Mouse (Mus musculus) brain, embryonic 14.5 days (tissue): ENCODE data around the gene Olfr373. TPM values are rescaled to one million over a fixed set of nuclear protein-coding genes. Genes with fewer than 3 reads are reported as not detected.
A peak's percentile ranks its signal among the peaks of the same experiment; 100 is the strongest.
"Not testable (repeated sequence)": the region's sequence is repeated elsewhere in the genome, so short reads cannot be mapped to it uniquely, and the experiment has no call there.

ENCODE experiments used
- DNase-seq: peaks from one replicate; pipeline ENCODE4 v3.0.0-alpha.2; 2011; ENCODE audit warnings: low read depth
- CTCF ChIP-seq: fragments of 200-500 bp; IDR thresholded peaks from 2 replicates; pipeline ENCODE4 v1.5.1; 2012; ENCODE audit warnings: inconsistent platforms, mild to moderate bottlenecking, moderate library complexity, borderline replicate concordance; ENCODE audit not compliant: insufficient read depth, insufficient read length; ENCODE audit errors: extremely low read depth
- POLR2A ChIP-seq: fragments of 200-500 bp; IDR thresholded peaks from 2 replicates; pipeline ENCODE4 v1.6.1; 2012; ENCODE audit warnings: mild to moderate bottlenecking, inconsistent platforms, borderline replicate concordance; ENCODE audit not compliant: poor library complexity, insufficient read depth, insufficient read length, severe bottlenecking; ENCODE audit errors: extremely low read depth
- polyA plus RNA-seq: library from polyadenylated mRNA; depleted of rRNA; stranded (reverse); fragments of >200 nt; gene quantifications from 2 replicates; pipeline ENCODE4 v1.2.3, GENCODE M21; 2012

Olfr373 gene
- polyA plus RNA-seq, 1 experiment, result not detected

DNA sequence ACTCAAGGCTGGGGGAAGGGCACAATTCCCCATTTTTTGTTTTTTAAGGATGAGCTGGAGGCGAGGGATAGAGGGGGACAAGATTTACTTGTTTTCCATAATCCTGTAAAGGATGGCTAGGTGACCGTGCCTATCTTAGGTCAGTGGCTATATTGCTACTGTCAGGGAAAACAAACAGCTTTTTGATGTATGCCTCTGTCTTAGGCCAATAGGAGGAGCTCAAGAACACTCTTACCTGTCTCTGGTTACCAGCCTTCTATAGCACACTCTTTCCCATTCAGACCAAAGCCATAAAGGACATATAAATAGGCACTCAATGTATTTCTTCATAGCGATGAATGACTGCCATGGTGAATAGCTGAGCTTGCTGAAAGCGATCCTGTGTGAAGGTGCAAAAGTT is 35.6 kb downstream of the Olfr373 start:
- TF ChIP-seq CTCF, result no peak
- no peak for TF ChIP-seq POLR2A
- no peak for DNase-seq

DNA sequence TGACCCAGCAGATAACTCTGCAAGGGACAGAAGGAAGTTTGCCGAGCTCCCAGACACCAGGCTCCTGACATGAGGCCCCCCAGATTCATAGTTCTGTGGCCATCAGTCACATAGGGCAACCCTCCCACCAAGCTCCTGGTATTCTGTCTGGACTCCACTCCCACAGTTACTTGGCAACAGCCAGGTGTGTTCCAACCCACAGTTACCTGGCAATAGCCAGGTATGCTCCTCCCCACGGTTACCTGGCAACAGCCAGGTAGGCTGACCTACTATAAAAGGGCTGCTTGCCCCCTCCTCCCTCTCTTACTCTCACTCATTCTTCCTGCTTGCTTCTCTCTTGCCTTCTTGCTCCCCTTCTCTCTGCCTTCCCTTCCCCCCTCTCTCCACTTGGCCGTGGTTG is 38.5 kb downstream of the Olfr373 start:
- not testable (repeated sequence) for DNase-seq

DNA sequence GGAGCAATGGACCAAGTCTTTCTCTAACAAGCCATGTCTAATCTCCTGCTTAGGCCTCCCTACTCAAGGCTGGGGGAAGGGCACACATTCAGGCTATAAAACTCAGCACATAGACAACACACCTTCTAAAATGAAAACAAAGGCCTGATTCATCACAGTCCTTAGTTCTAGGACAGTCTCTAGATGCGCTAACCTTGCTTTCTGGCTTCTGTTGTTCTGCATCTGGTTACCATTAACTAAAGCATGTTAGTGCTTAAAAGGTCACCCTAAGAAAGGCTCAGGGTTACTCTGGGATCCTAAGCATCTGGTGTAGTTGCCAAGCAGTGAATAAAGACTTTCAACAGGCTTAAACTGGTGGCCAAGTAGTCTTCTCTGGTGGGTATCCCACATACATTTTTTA is 39.0 kb downstream of the Olfr373 start:
- no peak for TF ChIP-seq CTCF
- TF ChIP-seq POLR2A, result no peak
- no peak for DNase-seq

DNA sequence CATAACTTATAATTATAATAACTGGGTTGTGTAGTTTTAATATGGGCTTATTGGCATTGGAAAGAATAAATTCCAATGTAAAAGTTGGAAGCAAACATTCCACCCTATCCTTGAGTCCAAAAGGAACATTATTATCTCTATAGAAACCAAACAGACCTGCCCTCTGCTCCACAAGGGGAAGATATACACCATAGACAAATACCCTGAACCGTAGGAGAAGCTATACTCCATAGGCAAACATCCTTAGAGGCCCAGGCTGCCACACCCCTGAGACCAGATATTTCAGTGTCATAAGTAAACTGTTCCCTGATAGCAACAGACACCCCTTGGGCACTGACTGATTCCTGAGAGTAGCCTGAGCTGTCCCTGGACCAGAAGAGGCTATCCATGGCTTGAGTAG is 44.9 kb downstream of the Olfr373 start:
- no peak for DNase-seq
- TF ChIP-seq CTCF (no peak), POLR2A (no peak)

DNA sequence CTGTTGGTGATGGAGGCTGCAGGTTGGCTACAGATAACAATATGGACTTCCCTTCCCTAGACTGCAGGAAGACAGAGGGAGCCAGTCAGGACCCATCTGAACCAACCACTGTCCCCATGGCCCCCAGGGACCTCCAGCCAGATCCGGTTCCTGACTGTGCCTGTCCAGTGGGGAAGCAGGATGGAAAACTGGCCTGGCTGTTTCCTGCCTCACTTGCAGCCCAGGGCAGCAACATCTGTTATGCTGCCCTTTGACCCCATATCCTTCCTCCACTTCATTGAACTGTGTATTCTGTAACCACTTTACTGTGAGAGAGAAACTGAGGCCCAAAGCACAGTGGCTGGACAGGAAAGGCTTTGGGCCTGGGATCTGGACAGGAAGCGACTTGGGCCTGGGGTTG is 48.3 kb downstream of the Olfr373 start:
- DNase-seq, result no peak
- TF ChIP-seq POLR2A, result no peak
- TF ChIP-seq CTCF, result no peak

DNA sequence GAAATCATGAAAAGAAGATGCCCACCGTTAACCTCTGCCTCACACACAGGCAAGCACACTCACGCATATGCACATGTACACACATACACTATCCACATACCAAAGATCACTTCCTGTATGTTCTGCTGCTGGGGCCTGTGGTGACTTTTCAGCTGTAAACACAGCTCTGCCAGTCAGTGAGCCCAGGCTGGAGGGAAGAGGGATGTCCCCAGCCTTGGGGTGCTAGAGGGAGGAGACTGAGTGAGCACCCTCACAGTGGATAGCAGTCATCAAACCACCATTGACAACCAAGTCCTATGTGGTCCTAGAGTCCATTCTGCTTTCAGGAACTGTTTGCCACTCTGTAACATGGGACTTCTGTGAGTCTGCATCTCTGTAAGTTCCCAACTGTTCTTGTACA is 48.9 kb downstream of the Olfr373 start:
- no peak for TF ChIP-seq CTCF
- TF ChIP-seq POLR2A, result no peak

DNA sequence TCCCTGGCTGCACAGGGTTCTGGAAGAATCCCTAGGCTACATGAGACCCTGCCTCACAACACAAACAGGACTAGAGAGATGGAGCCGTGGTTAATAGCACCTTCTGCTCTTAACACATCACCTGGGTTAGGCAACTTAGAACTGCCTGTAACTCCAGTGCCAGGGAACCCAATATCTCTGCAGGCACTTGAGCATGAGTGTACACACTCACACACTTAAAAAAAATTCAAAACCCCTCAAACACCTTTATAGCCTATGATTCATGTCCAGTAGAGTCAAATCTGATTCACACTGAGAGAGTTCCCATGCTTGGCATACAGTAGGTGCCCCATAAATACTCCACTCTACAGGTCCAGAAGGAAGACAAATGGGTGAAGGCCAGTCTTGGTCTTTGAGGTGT is 49.4 kb downstream of the Olfr373 start:
- DNase-seq, result no peak
- TF ChIP-seq CTCF, result no peak
- TF ChIP-seq POLR2A, result no peak

More for the DNA sequence above, 48.9 kb downstream of the Olfr373 start:
- no peak for DNase-seq

DNA sequence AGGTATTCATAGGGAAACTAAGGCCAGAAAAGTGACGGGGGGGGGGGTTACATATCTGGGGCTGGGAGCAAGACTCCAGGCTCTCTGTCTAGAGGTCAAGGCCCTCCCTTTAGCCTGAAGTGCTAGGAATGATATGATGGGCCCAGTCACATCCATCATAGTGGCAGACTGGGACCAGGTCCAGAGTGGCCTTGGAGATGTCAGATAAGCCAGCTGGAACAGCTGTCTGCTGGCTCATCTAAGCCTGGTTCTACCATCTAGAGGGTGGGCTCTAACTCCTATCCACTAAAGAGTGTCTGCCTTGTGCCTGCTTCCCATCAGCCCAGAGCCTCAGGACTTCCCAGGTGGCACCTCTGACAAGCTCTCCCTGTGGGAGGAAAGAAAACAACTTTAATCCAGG is 49.9 kb downstream of the Olfr373 start:
- no peak for TF ChIP-seq POLR2A
- no peak for TF ChIP-seq CTCF
- no peak for DNase-seq

DNA sequence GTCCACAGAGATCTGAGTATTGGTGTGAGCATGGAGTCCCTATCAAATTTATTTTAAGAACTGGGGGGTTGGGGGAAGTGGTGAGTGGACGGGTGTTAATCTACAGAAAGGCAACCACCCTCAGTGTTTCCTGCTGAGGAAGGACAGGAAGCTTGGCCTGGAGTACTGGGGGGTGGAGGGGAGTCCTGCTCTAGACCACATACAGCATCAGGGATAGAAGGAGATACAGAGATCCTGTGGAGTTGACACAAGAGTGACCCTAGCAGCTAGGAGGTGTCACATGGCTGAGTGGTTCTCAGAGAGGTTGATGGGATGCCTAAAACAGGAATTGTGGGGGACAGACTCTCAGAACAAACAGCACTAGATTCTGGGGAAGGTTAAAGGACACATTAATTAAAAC is 50.5 kb downstream of the Olfr373 start:
- DNase-seq, result no peak
- no peak for TF ChIP-seq POLR2A
- TF ChIP-seq CTCF, result no peak

DNA sequence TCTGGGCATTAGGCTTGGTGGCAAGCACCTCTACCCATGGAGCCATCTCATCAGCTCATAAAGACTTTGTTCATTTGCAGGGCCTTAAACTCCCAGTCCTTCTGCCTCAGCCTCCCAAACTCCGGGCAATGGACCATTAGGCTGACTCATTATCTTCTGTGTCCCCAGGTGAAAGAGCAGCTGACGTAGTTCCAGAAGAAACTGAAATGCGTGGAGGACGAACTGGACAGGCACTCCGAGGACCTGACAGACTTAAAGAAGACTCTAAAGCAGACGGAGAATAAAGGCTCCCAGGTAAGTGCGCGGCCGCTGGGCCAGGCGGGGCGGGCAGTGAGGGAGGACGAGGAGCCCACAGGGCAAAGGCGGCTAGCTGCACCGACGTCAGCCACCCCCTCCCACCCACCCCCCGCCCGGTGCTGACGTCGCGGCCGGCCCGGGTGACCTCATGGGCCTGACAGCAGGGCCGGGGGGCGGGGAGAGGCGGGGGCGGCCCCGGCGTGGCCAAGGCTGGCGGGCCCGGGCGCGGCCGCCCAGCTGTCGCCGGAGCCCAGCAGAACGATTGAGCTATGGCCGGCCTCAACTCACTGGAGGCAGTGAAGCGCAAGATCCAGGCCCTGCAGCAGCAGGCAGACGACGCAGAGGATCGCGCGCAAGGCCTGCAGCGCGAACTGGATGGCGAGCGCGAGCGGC is 51.9 kb downstream of the Olfr373 start, which contains the start of gene Tpm4:
TSS of gene Tpm4 (plus strand) at position 220 of the 690 bp plus-strand sequence.
- TF ChIP-seq CTCF, result no peak
- TF ChIP-seq POLR2A, result peak; percentile 76

DNA sequence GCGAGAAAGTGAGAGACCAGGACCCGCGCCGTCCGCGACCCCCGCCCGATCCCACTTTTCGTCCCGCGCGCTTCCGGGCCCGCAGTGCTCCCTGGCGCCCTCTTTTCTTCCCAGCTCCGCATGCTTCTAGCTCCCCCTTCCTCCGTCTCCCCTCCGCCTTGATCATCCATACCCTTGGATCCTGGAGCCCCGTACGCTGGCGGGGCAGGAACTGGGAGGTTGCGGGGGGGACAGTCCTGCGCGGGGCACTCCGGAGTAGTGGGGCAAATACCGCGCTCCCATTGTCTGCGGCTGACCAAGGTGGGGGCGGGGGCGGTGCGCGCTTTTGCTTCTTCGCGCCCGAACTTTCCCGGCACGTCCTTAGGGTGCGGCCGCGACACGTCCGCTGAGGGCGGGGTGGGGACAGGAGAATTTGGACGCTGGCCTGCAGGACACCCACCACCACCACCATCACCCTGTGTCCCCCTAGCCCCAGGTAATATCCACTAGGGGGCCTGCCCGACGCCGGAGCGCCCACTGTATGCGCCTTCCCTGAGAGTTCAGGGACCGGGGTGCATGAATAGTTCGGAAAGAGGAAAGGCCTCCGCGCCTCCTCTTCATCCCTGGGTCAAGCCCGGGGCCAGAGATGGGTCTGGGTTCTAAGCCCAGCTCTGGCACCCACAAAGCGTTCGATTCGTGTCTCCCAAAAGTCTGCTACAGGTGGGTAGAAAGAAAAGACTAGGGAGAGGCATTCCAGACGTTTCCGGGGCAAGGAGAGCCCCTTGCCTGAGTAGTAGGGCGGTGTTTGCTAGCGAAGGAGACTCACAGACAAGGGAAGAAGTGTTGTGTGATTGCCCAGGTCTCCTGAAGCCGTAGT is 52.7 kb downstream of the Olfr373 start:
- DNase-seq, result peak; percentile 78
- TF ChIP-seq CTCF (peak; percentile 45; the same call in 1 of the 2 replicates), POLR2A (peak; percentile 5; the same call in 1 of the 2 replicates)

More for the DNA sequence above, 51.9 kb downstream of the Olfr373 start, which contains the start of gene Tpm4:
- no peak for DNase-seq
